Mouse (Mus musculus) CH12.LX (cell line): Measurements from ENCODE around the gene Endog.
"Not testable (repeated sequence)": the region's sequence is repeated elsewhere in the genome, so short reads cannot be mapped to it uniquely, and the experiment has no call there.

Experiments
- EP300 ChIP-seq: IDR thresholded peaks from 2 replicates; pipeline ENCODE4 v1.6.1; 2011; ENCODE audit warnings: low read length, improper control_type of control experiment
- POLR2A ChIP-seq: IDR thresholded peaks from 2 replicates; pipeline ENCODE4 v1.6.1; 2011; ENCODE audit warnings: low read depth, mild to moderate bottlenecking, improper control_type of control experiment, low read length
- UBTF ChIP-seq: IDR thresholded peaks from 2 replicates; pipeline ENCODE4 v1.6.1; 2012; ENCODE audit warnings: low read depth, mild to moderate bottlenecking, inconsistent platforms, low read length, improper control_type of control experiment, moderate library complexity

GRCm38 (mm10) chr2:30140021-30140420 is 31.3 kb upstream of the Endog start:
- not testable (repeated sequence) for TF ChIP-seq UBTF, POLR2A, EP300
